Mouse (Mus musculus) erythroblast, embryonic 14.5 days (primary cell): ENCODE results near the gene Arpp21.

Experiments
- GATA1 ChIP-seq: IDR thresholded peaks from 2 replicates; pipeline ENCODE4 v1.6.1; 2012; ENCODE audit warnings: low read length, inconsistent platforms, mixed read lengths
- TAL1 ChIP-seq: IDR thresholded peaks from 3 replicates; pipeline ENCODE4 v1.6.1; 2012; ENCODE audit warnings: low read length, inconsistent platforms, mixed read lengths

DNA sequence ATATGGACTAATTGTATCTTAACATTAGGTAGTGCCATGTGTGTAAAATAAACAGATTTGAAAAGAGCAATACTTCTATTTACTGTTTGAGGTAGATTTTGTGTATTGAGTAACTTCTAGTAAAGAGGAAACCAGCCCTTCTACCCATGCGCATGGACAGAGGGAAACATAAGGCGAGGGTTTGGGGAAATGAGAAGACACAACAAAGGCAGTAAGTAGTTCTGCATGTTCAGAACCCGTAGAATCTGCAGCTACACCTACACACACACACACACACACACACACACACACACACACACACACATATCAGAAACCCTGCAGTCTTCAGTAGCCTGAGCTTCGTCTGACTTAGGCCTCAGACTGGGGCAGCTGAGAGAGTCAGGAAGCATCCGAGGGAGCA, 140.0 kb downstream of the Arpp21 start:
- TF ChIP-seq TAL1 (no peak), GATA1 (no peak)
